Mouse (Mus musculus) mesoderm, embryonic 11.5 days (tissue): Measurements from ENCODE around the gene Tpo.

ENCODE experiments used
- DNase-seq: peaks from one replicate; pipeline ENCODE4 v3.0.0-alpha.2; 2012; ENCODE audit warnings: low read depth, low spot score

Tpo gene

GRCm38 (mm10) chr12:30077056-30077455 is 55.4 kb downstream of the Tpo start:
- no peak for DNase-seq

GRCm38 (mm10) chr12:30076316-30076715 is 56.1 kb downstream of the Tpo start:
- no peak for DNase-seq

GRCm38 (mm10) chr12:30069321-30069720 is 63.1 kb downstream of the Tpo start:
- no peak for DNase-seq

GRCm38 (mm10) chr12:30067806-30068205 is 64.6 kb downstream of the Tpo start:
- no peak for DNase-seq

GRCm38 (mm10) chr12:30062118-30062505 is 70.3 kb downstream of the Tpo start:
- DNase-seq, result no peak

- no peak for DNase-seq
Observed at GRCm38 (mm10) chr12:30061503-30062117, 70.8 kb downstream of the Tpo start.

- DNase-seq, result no peak
Observed at GRCm38 (mm10) chr12:30058044-30058443, 74.4 kb downstream of the Tpo start.

GRCm38 (mm10) chr12:30054761-30055540 is 77.5 kb downstream of the Tpo start:
- no peak for DNase-seq

- DNase-seq, result no peak
Observed at GRCm38 (mm10) chr12:30050235-30050634, 82.2 kb downstream of the Tpo start.

GRCm38 (mm10) chr12:30049818-30050217 is 82.6 kb downstream of the Tpo start:
- DNase-seq, result no peak

GRCm38 (mm10) chr12:30048848-30049247 is 83.6 kb downstream of the Tpo start:
- no peak for DNase-seq

GRCm38 (mm10) chr12:30040150-30040549 is 92.3 kb downstream of the Tpo start:
- DNase-seq, result peak; percentile 58

GRCm38 (mm10) chr12:30039565-30039964 is 92.9 kb downstream of the Tpo start:
- DNase-seq, result peak; percentile 51

GRCm38 (mm10) chr12:30036569-30037055 is 95.8 kb downstream of the Tpo start:
- DNase-seq, result no peak

GRCm38 (mm10) chr12:30035841-30036568 is 96.4 kb downstream of the Tpo start:
- DNase-seq, result no peak

GRCm38 (mm10) chr12:30035406-30035805 is 97.0 kb downstream of the Tpo start:
- DNase-seq, result no peak

GRCm38 (mm10) chr12:30034681-30035080 is 97.7 kb downstream of the Tpo start:
- DNase-seq, result no peak

GRCm38 (mm10) chr12:30030571-30030970 is 101.9 kb downstream of the Tpo start:
- no peak for DNase-seq

GRCm38 (mm10) chr12:30029111-30029510 is 103.3 kb downstream of the Tpo start:
- DNase-seq, result no peak

GRCm38 (mm10) chr12:30027721-30028340 is 104.6 kb downstream of the Tpo start:
- DNase-seq, result no peak

GRCm38 (mm10) chr12:30024264-30024825 is 108.1 kb downstream of the Tpo start:
- DNase-seq, result no peak

GRCm38 (mm10) chr12:30023491-30023890 is 108.9 kb downstream of the Tpo start:
- no peak for DNase-seq
